Mouse (Mus musculus) C2C12 (cell line): ENCODE data around the gene Tada3.

ENCODE experiments used
- CEBPB ChIP-seq: IDR thresholded peaks from one replicate; pipeline ENCODE4 v1.6.1; 2011; ENCODE audit warnings: low read depth, mild to moderate bottlenecking, control low read depth, moderate library complexity
- CTCF ChIP-seq: IDR thresholded peaks from one replicate; pipeline ENCODE4 v1.5.1; 2011; ENCODE audit not compliant: control insufficient read depth, insufficient read depth, insufficient read length
- MYOD1 ChIP-seq: IDR thresholded peaks from one replicate; pipeline ENCODE4 v1.6.1; 2011; ENCODE audit warnings: low read depth; ENCODE audit not compliant: control insufficient read depth, insufficient read length
- USF1 ChIP-seq: IDR thresholded peaks from one replicate; pipeline ENCODE4 v1.6.1; 2011; ENCODE audit warnings: low read depth, mild to moderate bottlenecking, control low read depth, moderate library complexity

- no peak for TF ChIP-seq CTCF
- TF ChIP-seq CEBPB = no peak
- no peak for TF ChIP-seq USF1
- no peak for TF ChIP-seq MYOD1
Observed at GRCm38 (mm10) chr6:113406683-113407082, 29.0 kb upstream of the Tada3 start.
